Mouse (Mus musculus): Measurements from ENCODE around the gene Bnip3. TPM values are rescaled to one million over a fixed set of nuclear protein-coding genes. Genes with fewer than 3 reads are reported as not detected.

Bnip3 gene
- polyA plus RNA-seq, 1 experiment: 0.94 TPM

DNA sequence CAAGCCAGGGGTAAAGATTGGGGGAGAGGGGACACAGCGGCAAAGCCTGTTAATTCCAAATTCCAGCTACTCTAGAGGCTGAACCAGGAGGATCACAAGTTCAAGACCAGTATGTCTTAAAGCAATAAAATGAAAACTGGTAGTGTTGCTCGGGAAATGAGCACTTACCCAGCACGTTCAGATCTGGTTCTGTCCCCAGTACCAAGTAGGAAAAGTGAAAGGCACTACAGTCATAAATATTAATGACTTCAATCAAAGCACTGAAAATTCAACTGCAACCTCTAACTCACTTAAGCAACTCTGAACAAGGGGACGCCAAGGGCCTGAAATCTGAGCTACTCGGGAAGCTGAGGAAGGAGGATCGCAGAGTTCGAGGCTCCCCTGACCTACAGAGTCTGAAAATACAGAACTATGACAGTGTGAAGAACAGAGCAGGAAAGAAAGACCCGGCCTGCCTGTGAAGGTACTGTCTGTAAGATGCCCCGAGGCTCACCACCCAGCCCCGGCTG lies 497 bp downstream of the Bnip3 start:
- Histone ChIP-seq H3K4me1 (ENCODE audit: control insufficient read depth) (peaks cover 52% of the 10 kb centered on the region), H3K4me3 (replicated peaks) (peak overlapping the region; percentile 81)

DNA sequence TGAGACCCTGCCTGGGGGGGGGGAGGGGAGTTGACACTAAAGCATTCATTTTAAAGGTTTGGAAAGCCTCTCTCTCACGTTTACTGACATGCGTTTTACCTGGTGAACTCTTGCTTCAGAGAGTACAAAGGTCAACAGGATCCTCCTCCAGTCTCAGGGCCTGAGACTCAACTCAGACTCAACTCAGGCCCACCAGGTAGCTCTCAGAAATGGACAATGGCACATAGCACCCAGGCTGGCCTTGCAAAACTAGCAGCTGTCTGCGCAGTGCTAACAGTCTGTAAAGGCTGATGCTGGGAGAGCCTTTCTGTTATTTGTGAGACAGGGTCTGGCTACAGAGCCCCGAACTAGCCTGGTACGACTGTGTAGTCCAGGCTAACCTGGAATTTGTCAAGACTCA lies 1.3 kb downstream of the Bnip3 start:
- Histone ChIP-seq H3K36me3 (ENCODE audit: control insufficient read depth) (no peaks in the 10 kb centered on the region), H3K9me3 (ENCODE audit: control insufficient read depth, low read length) (no peaks in the 10 kb centered on the region), H3K4me1 (ENCODE audit: control insufficient read depth) (peaks cover 52% of the 10 kb centered on the region), H3K27me3 (ENCODE audit: control insufficient read depth) (no peaks in the 10 kb centered on the region), H3K4me3 (replicated peaks) (peak overlapping the region; percentile 81)
- TF ChIP-seq TAL1 (IDR thresholded peaks at IDR 0.05; ENCODE audit: low read length): no peak
- no peak for TF ChIP-seq GATA1 (IDR thresholded peaks at IDR 0.05; ENCODE audit: low read length)

More for the DNA sequence above, 497 bp downstream of the Bnip3 start:
- TF ChIP-seq TAL1 (IDR thresholded peaks at IDR 0.05; ENCODE audit: low read length) (no peak), GATA1 (IDR thresholded peaks at IDR 0.05; ENCODE audit: low read length) (no peak)
- no peaks in the 10 kb centered on the region for H3K27me3 ChIP-seq (ENCODE audit: control insufficient read depth)
- H3K9me3 ChIP-seq (ENCODE audit: control insufficient read depth, low read length): no peaks in the 10 kb centered on the region
- H3K36me3 ChIP-seq (ENCODE audit: control insufficient read depth): no peaks in the 10 kb centered on the region

- peak overlapping the region; percentile 40 for H3K4me3 ChIP-seq (replicated peaks)
- no peaks in the 10 kb centered on the region for H3K9me3 ChIP-seq (ENCODE audit: control insufficient read depth, low read length)
- no peaks in the 10 kb centered on the region for H3K36me3 ChIP-seq (ENCODE audit: control insufficient read depth)
- H3K27me3 ChIP-seq (ENCODE audit: control insufficient read depth): no peaks in the 10 kb centered on the region
- H3K4me1 ChIP-seq (ENCODE audit: control insufficient read depth): peaks cover 52% of the 10 kb centered on the region
- TF ChIP-seq TAL1 (IDR thresholded peaks at IDR 0.05; ENCODE audit: low read length) (no peak), GATA1 (IDR thresholded peaks at IDR 0.05; ENCODE audit: low read length) (no peak)
Measured at GRCm38 (mm10) chr7:138907043-138907442, 2.3 kb downstream of the Bnip3 start.

GRCm38 (mm10) chr7:138906441-138906840 lies 2.9 kb downstream of the Bnip3 start:
- H3K36me3 ChIP-seq (ENCODE audit: control insufficient read depth): no peaks in the 10 kb centered on the region
- H3K4me3 ChIP-seq (replicated peaks): peak overlapping the region; percentile 40
- TF ChIP-seq GATA1 (IDR thresholded peaks at IDR 0.05; ENCODE audit: low read length) (no peak), TAL1 (IDR thresholded peaks at IDR 0.05; ENCODE audit: low read length) (no peak)
- no peaks in the 10 kb centered on the region for H3K9me3 ChIP-seq (ENCODE audit: control insufficient read depth, low read length)
- H3K27me3 ChIP-seq (ENCODE audit: control insufficient read depth): no peaks in the 10 kb centered on the region
- peaks cover 52% of the 10 kb centered on the region for H3K4me1 ChIP-seq (ENCODE audit: control insufficient read depth)

DNA sequence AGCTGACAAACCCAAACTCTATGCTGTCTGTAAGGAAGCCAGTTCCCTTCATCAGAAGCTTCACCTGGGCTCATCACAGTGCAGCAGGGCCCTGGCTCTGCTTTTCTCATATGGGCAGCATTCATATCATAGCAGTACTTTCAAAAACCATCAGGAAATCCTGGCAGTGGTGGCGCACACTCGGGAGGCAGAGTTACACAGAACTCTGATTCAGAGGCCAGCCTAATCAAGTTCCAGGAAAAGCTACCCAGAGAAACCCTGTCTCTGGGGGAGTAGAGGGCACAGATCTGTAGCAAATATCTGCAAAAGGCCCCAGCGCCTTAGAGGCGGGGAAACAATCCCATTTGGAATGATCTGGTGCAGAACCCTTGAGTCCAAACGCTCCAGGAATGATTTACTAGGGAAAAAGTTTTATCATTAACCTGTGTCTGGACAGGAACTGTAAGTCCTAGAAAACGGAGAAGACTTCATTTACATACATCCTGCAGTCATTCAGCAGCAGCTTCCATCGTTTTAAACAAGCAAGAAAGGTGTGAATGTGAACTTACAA lies 5.4 kb downstream of the Bnip3 start:
- no peak overlapping the region for H3K4me3 ChIP-seq (replicated peaks)
- H3K27me3 ChIP-seq (ENCODE audit: control insufficient read depth): no peaks in the 10 kb centered on the region
- H3K4me1 ChIP-seq (ENCODE audit: control insufficient read depth): peaks cover 35% of the 10 kb centered on the region
- TF ChIP-seq TAL1 (IDR thresholded peaks at IDR 0.05; ENCODE audit: low read length): no peak
- TF ChIP-seq GATA1 (IDR thresholded peaks at IDR 0.05; ENCODE audit: low read length): no peak
- H3K36me3 ChIP-seq (ENCODE audit: control insufficient read depth): no peaks in the 10 kb centered on the region
- no peaks in the 10 kb centered on the region for H3K9me3 ChIP-seq (ENCODE audit: control insufficient read depth, low read length)

- no peaks in the 10 kb centered on the region for H3K4me1 ChIP-seq (ENCODE audit: control insufficient read depth)
- no peaks in the 10 kb centered on the region for H3K27me3 ChIP-seq (ENCODE audit: control insufficient read depth)
- H3K9me3 ChIP-seq (ENCODE audit: control insufficient read depth, low read length): no peaks in the 10 kb centered on the region
- no peak for TF ChIP-seq GATA1 (IDR thresholded peaks at IDR 0.05; ENCODE audit: low read length)
- TF ChIP-seq TAL1 (IDR thresholded peaks at IDR 0.05; ENCODE audit: low read length): no peak
- H3K4me3 ChIP-seq (replicated peaks): no peak overlapping the region
- peaks cover 22% of the 10 kb centered on the region for H3K36me3 ChIP-seq (ENCODE audit: control insufficient read depth)
Measured at GRCm38 (mm10) chr7:138898743-138899142, 10.6 kb downstream of the Bnip3 start.

- Histone ChIP-seq H3K36me3 (ENCODE audit: control insufficient read depth) (peaks cover 27% of the 10 kb centered on the region), H3K4me3 (replicated peaks) (no peak overlapping the region)
- TF ChIP-seq GATA1 (IDR thresholded peaks at IDR 0.05; ENCODE audit: low read length): no peak
- no peak for TF ChIP-seq TAL1 (IDR thresholded peaks at IDR 0.05; ENCODE audit: low read length)
Measured at GRCm38 (mm10) chr7:138898122-138898521, 11.2 kb downstream of the Bnip3 start.

GRCm38 (mm10) chr7:138885365-138886289 lies 23.7 kb downstream of the Bnip3 start:
- Histone ChIP-seq H3K27me3 (ENCODE audit: control insufficient read depth) (no peaks in the 10 kb centered on the region), H3K9me3 (ENCODE audit: control insufficient read depth, low read length) (no peaks in the 10 kb centered on the region), H3K4me1 (ENCODE audit: control insufficient read depth) (no peaks in the 10 kb centered on the region), H3K36me3 (ENCODE audit: control insufficient read depth) (peaks cover 47% of the 10 kb centered on the region), H3K4me3 (replicated peaks) (no peak overlapping the region)
- TF ChIP-seq GATA1 (IDR thresholded peaks at IDR 0.05; ENCODE audit: low read length) (no peak), TAL1 (IDR thresholded peaks at IDR 0.05; ENCODE audit: low read length) (no peak)

More at GRCm38 (mm10) chr7:138898122-138898521, 11.2 kb downstream of the Bnip3 start:
- Histone ChIP-seq H3K4me1 (ENCODE audit: control insufficient read depth) (no peaks in the 10 kb centered on the region), H3K27me3 (ENCODE audit: control insufficient read depth) (no peaks in the 10 kb centered on the region), H3K9me3 (ENCODE audit: control insufficient read depth, low read length) (no peaks in the 10 kb centered on the region)

DNA sequence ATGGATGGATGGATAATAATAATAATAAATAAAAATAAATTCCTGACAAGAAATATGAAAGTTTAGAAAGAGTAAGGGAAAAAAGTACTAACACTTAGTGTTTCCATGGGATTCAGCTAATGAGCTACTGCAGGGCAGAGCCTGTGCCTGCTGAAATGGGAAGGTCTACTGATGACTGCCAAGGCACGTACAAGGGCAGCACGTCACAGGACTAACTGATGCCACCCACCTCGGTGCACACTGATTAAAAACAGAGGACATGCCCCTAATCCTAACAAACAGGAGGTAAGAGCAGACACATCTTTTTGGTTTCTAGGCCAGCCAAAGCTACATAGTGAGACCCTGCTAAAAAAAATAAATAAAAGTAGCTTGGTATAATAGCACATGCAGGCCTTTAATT lies 25.6 kb downstream of the Bnip3 start:
- Histone ChIP-seq H3K4me3 (replicated peaks) (no peak overlapping the region), H3K27me3 (ENCODE audit: control insufficient read depth) (no peaks in the 10 kb centered on the region), H3K36me3 (ENCODE audit: control insufficient read depth) (peaks cover 66% of the 10 kb centered on the region), H3K4me1 (ENCODE audit: control insufficient read depth) (no peaks in the 10 kb centered on the region), H3K9me3 (ENCODE audit: control insufficient read depth, low read length) (no peaks in the 10 kb centered on the region)
- TF ChIP-seq TAL1 (IDR thresholded peaks at IDR 0.05; ENCODE audit: low read length) (no peak), GATA1 (IDR thresholded peaks at IDR 0.05; ENCODE audit: low read length) (no peak)
